Mouse (Mus musculus) olfactory bulb, adult 2 months (tissue): ENCODE data around the gene Chek1. TPM values are rescaled to one million over a fixed set of nuclear protein-coding genes. Genes with fewer than 3 reads are reported as not detected.

Experiments
- H3K27ac ChIP-seq: fragments of 200-500 bp; 2 replicates; pipeline ENCODE4 v1.5.1; 2012; ENCODE audit warnings: low read depth, low read length; ENCODE audit not compliant: insufficient read depth
- H3K4me1 ChIP-seq: fragments of 200-500 bp; 2 replicates; pipeline ENCODE4 v1.6.1; 2012; ENCODE audit warnings: low read length; ENCODE audit not compliant: control insufficient read depth, insufficient read depth
- H3K4me3 ChIP-seq: fragments of 200-500 bp; 2 replicates; pipeline ENCODE4 v1.5.1; 2012; ENCODE audit warnings: mild to moderate bottlenecking, low read depth, low read length, moderate library complexity; ENCODE audit not compliant: insufficient read depth
- CTCF ChIP-seq: fragments of 200-500 bp; IDR thresholded peaks from 2 replicates; pipeline ENCODE4 v1.5.1; 2012; ENCODE audit warnings: low read depth, mild to moderate bottlenecking, low read length, moderate library complexity; ENCODE audit not compliant: insufficient read depth
- POLR2A ChIP-seq: fragments of 200-500 bp; IDR thresholded peaks from 2 replicates; pipeline ENCODE4 v1.6.1; 2012; ENCODE audit warnings: mild to moderate bottlenecking, low read depth, low read length, moderate library complexity; ENCODE audit not compliant: insufficient read depth
- WGBS: fragments of 180-500 bp; shearing (Covaris S2); methylation state at CpG from one replicate; pipeline ENCODE4 v1.1.7; 2018; 5-methylcytosine and 5-hydroxymethylcytosine counted together
- polyA plus RNA-seq: library from polyadenylated mRNA; stranded (reverse); fragments of >200 nt; gene quantifications from 2 replicates; pipeline ENCODE4 v1.2.4, GENCODE M21; 2012; ENCODE audit warnings: low replicate concordance; ENCODE audit not compliant: missing spikeins, insufficient read depth, insufficient read length

The Chek1 gene
- polyA plus RNA-seq, 1 experiment: not detected

- 80% methylated on average over 3 of the region's 3 CpGs for WGBS
These were observed 20.9 kb downstream of the Chek1 start for GRCm38 (mm10) chr9:36705923-36706322.

GRCm38 (mm10) chr9:36694276-36694675 is 32.6 kb downstream of the Chek1 start:
- TF ChIP-seq POLR2A (no peak), CTCF (no peak)
- Histone ChIP-seq H3K27ac (no peak overlapping the region), H3K4me3 (no peak overlapping the region), H3K4me1 (no peaks in the 10 kb centered on the region)
- WGBS: 92% methylated on average over 10 of the region's 10 CpGs

More at GRCm38 (mm10) chr9:36705923-36706322, 20.9 kb downstream of the Chek1 start:
- no peak overlapping the region for H3K27ac ChIP-seq
- H3K4me3 ChIP-seq: no peak overlapping the region
- H3K4me1 ChIP-seq: no peaks in the 10 kb centered on the region
- no peak for TF ChIP-seq POLR2A

GRCm38 (mm10) chr9:36692920-36693319 is 33.9 kb downstream of the Chek1 start, which contains the start of gene Acrv1:
Gene Acrv1 (plus strand): TSS chr9:36693220.
- H3K4me3 ChIP-seq: no peak within 1 kb of the TSS
- TF ChIP-seq POLR2A: no peak
- no peak for TF ChIP-seq CTCF
- 67% methylated on average over 1 of the region's 1 CpGs for WGBS
- no peaks in the 10 kb centered on the region for H3K4me1 ChIP-seq
- H3K27ac ChIP-seq: no peak within 1 kb of the TSS

- TF ChIP-seq POLR2A: no peak
- TF ChIP-seq CTCF: no peak
- Histone ChIP-seq H3K4me1 (no peaks in the 10 kb centered on the region), H3K4me3 (no peak overlapping the region), H3K27ac (no peak overlapping the region)
These were observed 39.5 kb downstream of the Chek1 start for GRCm38 (mm10) chr9:36687329-36687728.

DNA sequence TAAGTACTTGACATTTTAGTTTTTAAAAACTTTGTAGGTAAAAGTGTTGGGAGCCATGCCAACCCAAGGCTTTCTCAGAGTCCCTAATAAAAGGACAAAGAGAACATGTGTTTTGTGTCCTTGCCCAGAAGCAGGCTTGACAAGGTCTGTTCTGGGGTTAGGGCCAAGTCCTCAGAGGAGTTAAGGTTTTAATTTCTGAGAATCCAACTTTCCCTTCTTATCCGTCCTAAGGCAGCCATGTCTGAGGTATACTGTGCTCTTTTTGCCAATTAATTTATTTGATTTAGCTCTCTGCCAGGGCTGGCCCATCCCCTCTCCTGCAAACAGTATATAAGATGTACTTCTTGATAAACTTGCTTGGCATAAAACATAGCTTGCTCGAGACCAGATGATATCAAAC is 45.4 kb downstream of the Chek1 start:
- no peak for TF ChIP-seq POLR2A
- no peak for TF ChIP-seq CTCF
- Histone ChIP-seq H3K4me3 (no peak overlapping the region), H3K27ac (no peak overlapping the region), H3K4me1 (no peaks in the 10 kb centered on the region)
- 35% methylated on average over 2 of the region's 2 CpGs for WGBS

Other genes starting within 250 kb of the Chek1 start
- not detected in 2 replicates for gene Gm5615, start 185.1 kb downstream of the Chek1 start, polyA plus RNA-seq
- gene Gm17689, start 144.4 kb downstream of the Chek1 start, polyA plus RNA-seq: not detected in 2 replicates
- gene A630095E13Rik, start 83.7 kb downstream of the Chek1 start, polyA plus RNA-seq: not detected in 2 replicates
- gene Acrv1, start 33.8 kb downstream of the Chek1 start, polyA plus RNA-seq: not detected in 2 replicates
- gene Stt3a, start 40.6 kb upstream of the Chek1 start, polyA plus RNA-seq: not detected in 2 replicates
- 632 TPM in 1 of 2 replicates, not detected in the other for gene Ei24, start 70.3 kb upstream of the Chek1 start, polyA plus RNA-seq
- gene Fez1, start 94.8 kb upstream of the Chek1 start, polyA plus RNA-seq: not detected in 2 replicates